Mouse (Mus musculus): ENCODE measurements at regions not wholly inside any gene's neighbourhood (a gene's known extent, or its start where the extent isn't known, plus 50 kb on each side); places are given as distances from the start of the nearest gene placed in this dataset.

- 77% methylated on average over 12 of the region's 12 CpGs for WGBS
- Histone ChIP-seq H3K36me3 (no peaks in the 10 kb centered on the region), H3K9ac (no peak overlapping the region), H3K9me3 (no peaks in the 10 kb centered on the region), H3K27me3 (no peaks in the 10 kb centered on the region), H3K27ac (no peak overlapping the region), H3K4me2 (no peak overlapping the region), H3K4me1 (replicated peaks) (peaks cover 6% of the 10 kb centered on the region; the same call in 1 of the 2 replicates), H3K4me3 (no peak overlapping the region)
- no peak for ATAC-seq (ENCODE audit: low FRiP score)
These were observed 410.2 kb upstream of the Adamts9 start for GRCm38 (mm10) chr6:93353353-93354125.

- no peak for ATAC-seq (ENCODE audit: low FRiP score)
- WGBS = 45% methylated on average over 7 of the region's 7 CpGs
- no peaks in the 10 kb centered on the region for H3K9me3 ChIP-seq
These were observed 406.8 kb upstream of the Adamts9 start for GRCm38 (mm10) chr6:93349936-93350700.

GRCm38 (mm10) chr6:93348141-93348540 lies 404.8 kb upstream of the Adamts9 start:
- WGBS = 91% methylated on average over 3 of the region's 3 CpGs
- Histone ChIP-seq H3K27ac (no peak overlapping the region), H3K4me1 (replicated peaks) (peaks cover 6% of the 10 kb centered on the region; the same call in 1 of the 2 replicates), H3K9me3 (no peaks in the 10 kb centered on the region), H3K4me3 (no peak overlapping the region), H3K4me2 (no peak overlapping the region), H3K9ac (no peak overlapping the region), H3K36me3 (no peaks in the 10 kb centered on the region), H3K27me3 (no peaks in the 10 kb centered on the region)
- ATAC-seq (ENCODE audit: low FRiP score) = no peak

More at GRCm38 (mm10) chr6:93349936-93350700, 406.8 kb upstream of the Adamts9 start:
- H3K4me1 ChIP-seq (replicated peaks) = peaks cover 6% of the 10 kb centered on the region; the same call in 1 of the 2 replicates
- no peak overlapping the region for H3K4me3 ChIP-seq
- no peak overlapping the region for H3K9ac ChIP-seq
- H3K27me3 ChIP-seq = no peaks in the 10 kb centered on the region
- H3K27ac ChIP-seq = no peak overlapping the region
- H3K4me2 ChIP-seq = no peak overlapping the region
- H3K36me3 ChIP-seq = no peaks in the 10 kb centered on the region

GRCm38 (mm10) chr6:93328683-93329082 lies 385.4 kb upstream of the Adamts9 start:
- WGBS = 82% methylated on average over 2 of the region's 2 CpGs

GRCm38 (mm10) chr6:93327930-93328329 lies 384.6 kb upstream of the Adamts9 start:
- H3K27ac ChIP-seq = no peak overlapping the region
- H3K4me1 ChIP-seq (replicated peaks) = peaks cover 7% of the 10 kb centered on the region; the same call in 1 of the 2 replicates
- 58% methylated on average over 1 of the region's 1 CpGs for WGBS
- H3K36me3 ChIP-seq = no peaks in the 10 kb centered on the region
- 0 out of 2 replicates have a peak, but pooled peaks have one; percentile 54 for ATAC-seq (ENCODE audit: low FRiP score)
- no peak overlapping the region for H3K4me3 ChIP-seq
- H3K27me3 ChIP-seq = no peaks in the 10 kb centered on the region
- H3K4me2 ChIP-seq = no peak overlapping the region
- H3K9ac ChIP-seq = no peak overlapping the region
- no peaks in the 10 kb centered on the region for H3K9me3 ChIP-seq

More at GRCm38 (mm10) chr6:93328683-93329082, 385.4 kb upstream of the Adamts9 start:
- Histone ChIP-seq H3K9me3 (no peaks in the 10 kb centered on the region), H3K36me3 (no peaks in the 10 kb centered on the region), H3K4me3 (no peak overlapping the region), H3K27ac (no peak overlapping the region), H3K9ac (no peak overlapping the region), H3K4me2 (no peak overlapping the region), H3K27me3 (no peaks in the 10 kb centered on the region), H3K4me1 (replicated peaks) (peaks cover 7% of the 10 kb centered on the region; the same call in 1 of the 2 replicates)
- ATAC-seq (ENCODE audit: low FRiP score) = no peak

- Histone ChIP-seq H3K4me2 (no peak overlapping the region), H3K9me3 (no peaks in the 10 kb centered on the region), H3K4me3 (no peak overlapping the region), H3K4me1 (replicated peaks) (peaks cover 7% of the 10 kb centered on the region; the same call in 1 of the 2 replicates), H3K27ac (no peak overlapping the region), H3K36me3 (no peaks in the 10 kb centered on the region), H3K9ac (no peak overlapping the region), H3K27me3 (no peaks in the 10 kb centered on the region)
- WGBS = 69% methylated on average over 3 of the region's 3 CpGs
- no peak for ATAC-seq (ENCODE audit: low FRiP score)
These were observed 380.6 kb upstream of the Adamts9 start for GRCm38 (mm10) chr6:93323881-93324280.

GRCm38 (mm10) chr6:93314625-93315024 lies 371.3 kb upstream of the Adamts9 start:
- no peaks in the 10 kb centered on the region for H3K9me3 ChIP-seq
- H3K27ac ChIP-seq = no peak overlapping the region
- no peak for ATAC-seq (ENCODE audit: low FRiP score)
- H3K4me2 ChIP-seq = no peak overlapping the region
- H3K4me3 ChIP-seq = no peak overlapping the region
- H3K9ac ChIP-seq = no peak overlapping the region
- no peaks in the 10 kb centered on the region for H3K36me3 ChIP-seq
- 68% methylated on average over 5 of the region's 5 CpGs for WGBS
- H3K27me3 ChIP-seq = no peaks in the 10 kb centered on the region; the same call in 1 of the 2 replicates
- H3K4me1 ChIP-seq (replicated peaks) = no peaks in the 10 kb centered on the region

GRCm38 (mm10) chr6:93305176-93305575 lies 361.9 kb upstream of the Adamts9 start:
- Histone ChIP-seq H3K36me3 (no peaks in the 10 kb centered on the region), H3K9me3 (no peaks in the 10 kb centered on the region), H3K27me3 (no peaks in the 10 kb centered on the region), H3K27ac (no peak overlapping the region), H3K4me3 (no peak overlapping the region), H3K4me2 (no peak overlapping the region), H3K9ac (no peak overlapping the region), H3K4me1 (replicated peaks) (no peaks in the 10 kb centered on the region)
- no peak for ATAC-seq (ENCODE audit: low FRiP score)
- 63% methylated on average over 2 of the region's 2 CpGs for WGBS

- no peak for ATAC-seq (ENCODE audit: low FRiP score)
- Histone ChIP-seq H3K36me3 (no peaks in the 10 kb centered on the region), H3K9ac (no peak overlapping the region), H3K27me3 (no peaks in the 10 kb centered on the region), H3K4me3 (no peak overlapping the region), H3K4me2 (peak overlapping the region; percentile 30; the same call in 1 of the 2 replicates), H3K9me3 (no peaks in the 10 kb centered on the region), H3K27ac (peak overlapping the region; percentile 44), H3K4me1 (replicated peaks) (peaks cover 23% of the 10 kb centered on the region)
- 19% methylated on average over 6 of the region's 6 CpGs for WGBS
These were observed 354.7 kb upstream of the Adamts9 start for GRCm38 (mm10) chr6:93297975-93298374.

- Histone ChIP-seq H3K9ac (no peak overlapping the region), H3K4me2 (no peak overlapping the region), H3K27ac (no peak overlapping the region), H3K4me1 (replicated peaks) (no peaks in the 10 kb centered on the region), H3K9me3 (no peaks in the 10 kb centered on the region), H3K27me3 (no peaks in the 10 kb centered on the region), H3K4me3 (no peak overlapping the region), H3K36me3 (no peaks in the 10 kb centered on the region)
- ATAC-seq (ENCODE audit: low FRiP score) = no peak
- WGBS = 83% methylated on average over 1 of the region's 1 CpGs
These were observed 348.4 kb upstream of the Adamts9 start for GRCm38 (mm10) chr6:93291711-93292110.

- no peak overlapping the region for H3K27ac ChIP-seq
- H3K4me3 ChIP-seq = no peak overlapping the region
- H3K4me2 ChIP-seq = no peak overlapping the region
- H3K27me3 ChIP-seq = no peaks in the 10 kb centered on the region
- H3K9ac ChIP-seq = no peak overlapping the region
- no peak for ATAC-seq (ENCODE audit: low FRiP score)
- WGBS = 73% methylated on average over 4 of the region's 4 CpGs
- no peaks in the 10 kb centered on the region for H3K9me3 ChIP-seq
- H3K36me3 ChIP-seq = no peaks in the 10 kb centered on the region
- H3K4me1 ChIP-seq (replicated peaks) = no peaks in the 10 kb centered on the region
These were observed 345.1 kb upstream of the Adamts9 start for GRCm38 (mm10) chr6:93288421-93288820.

- no peak for ATAC-seq (ENCODE audit: low FRiP score)
- Histone ChIP-seq H3K4me1 (replicated peaks) (no peaks in the 10 kb centered on the region), H3K9ac (no peak overlapping the region), H3K27ac (no peak overlapping the region), H3K9me3 (no peaks in the 10 kb centered on the region), H3K27me3 (no peaks in the 10 kb centered on the region), H3K4me2 (no peak overlapping the region), H3K4me3 (no peak overlapping the region), H3K36me3 (no peaks in the 10 kb centered on the region)
- WGBS = 92% methylated on average over 2 of the region's 2 CpGs
These were observed 342.5 kb upstream of the Adamts9 start for GRCm38 (mm10) chr6:93285796-93286195.
